Comparison of ENCODE assay signal across 24 mouse cellular contexts in genomic region chr7:128355463-128355862, GRCm38 (mm10).
"Had no signal": no experiment of that assay in that cellular context is flagged by ENCODE, and none has a peak within 500 bp of the region (broad histone marks: within the 10 kb centered on the region; RNA-seq: fewer than 3 reads in every experiment).

No protein-coding gene starts in this region.

- H3K4me1 ChIP-seq: heart, embryonic 15.5 days; hindbrain, embryonic 12.5 days; intestine, embryonic 15.5 days; limb, embryonic 10.5 days; limb, embryonic 12.5 days had no signal

- H3K9ac ChIP-seq: heart, embryonic 13.5 days; heart, embryonic 15.5 days; hindbrain, embryonic 12.5 days; hindbrain, embryonic 14.5 days; intestine, embryonic 15.5 days; limb, embryonic 12.5 days had no signal

- ATAC-seq: forebrain, embryonic 16.5 days; hindbrain, embryonic 16.5 days; inflammation-experienced regulatory T-cells, adult 6 months; intestine, embryonic 15.5 days; intestine, postnatal 0 days had no signal

- H3K4me2 ChIP-seq: heart, embryonic 11.5 days; heart, embryonic 13.5 days; heart, embryonic 15.5 days; hindbrain, embryonic 12.5 days; hindbrain, embryonic 14.5 days; intestine, embryonic 15.5 days; limb, embryonic 12.5 days had no signal

- H3K27ac ChIP-seq: heart, adult 2 months; heart, embryonic 13.5 days; heart, embryonic 15.5 days; hindbrain, embryonic 10.5 days; hindbrain, embryonic 12.5 days; hindbrain, embryonic 14.5 days; intestine, embryonic 15.5 days; layer of hippocampus, adult 2 months; left cerebral cortex, adult 2 months; limb, embryonic 10.5 days; limb, embryonic 12.5 days had no signal

- H3K9me3 ChIP-seq: heart, embryonic 13.5 days; heart, embryonic 15.5 days; hindbrain, embryonic 10.5 days; hindbrain, embryonic 12.5 days; intestine, embryonic 15.5 days; limb, embryonic 10.5 days; limb, embryonic 12.5 days had no signal

- H3K27me3 ChIP-seq: heart, embryonic 15.5 days; hindbrain, embryonic 12.5 days; intestine, embryonic 15.5 days; limb, embryonic 12.5 days had no signal

- DNase-seq: gastrocnemius, postnatal 25 days; heart, postnatal 14 days; heart, postnatal 4 days; kidney, adult 18-20 months; kidney, adult 8-10 months; kidney, postnatal 10 days; kidney, postnatal 25 days; kidney, postnatal 4 days had no signal

- H3K36me3 ChIP-seq: heart, embryonic 13.5 days; heart, embryonic 15.5 days; hindbrain, embryonic 10.5 days; hindbrain, embryonic 12.5 days; intestine, embryonic 15.5 days; limb, embryonic 10.5 days; limb, embryonic 12.5 days had no signal

- H3K4me3 ChIP-seq: heart, adult 2 months; heart, embryonic 13.5 days; heart, embryonic 15.5 days; hindbrain, embryonic 10.5 days; hindbrain, embryonic 12.5 days; intestine, embryonic 15.5 days; layer of hippocampus, adult 2 months; left cerebral cortex, adult 2 months; limb, embryonic 10.5 days; limb, embryonic 12.5 days had no signal
